Mouse (Mus musculus): ENCODE data around the gene Olfr922. TPM values are rescaled to one million over a fixed set of nuclear protein-coding genes. Genes with fewer than 3 reads are reported as not detected.

The Olfr922 gene
- polyA plus RNA-seq (2016; fragmentation: Nextera tagmentation; extraction: Ambion mirVana) = not detected in 2 replicates

GRCm38 (mm10) chr9:38814314-38814713 is at the start of gene Olfr922:
Olfr922 (plus strand) TSS chr9:38814614.
- Histone ChIP-seq H3K27ac (no peak within 1 kb of the TSS), H3K36me3 (no peaks in the 10 kb centered on the region), H3K27me3 (ENCODE audit: insufficient read depth, poor library complexity, severe bottlenecking) (no peaks in the 10 kb centered on the region), H3K9me3 (no peaks in the 10 kb centered on the region), H3K4me3 (no peak within 1 kb of the TSS), H3K4me1 (no peaks in the 10 kb centered on the region)
- 68% methylated on average over 2 of the region's 2 CpGs for WGBS
- no peak for DNase-seq (ENCODE audit: low spot score)

GRCm38 (mm10) chr9:38772768-38773167 is 41.6 kb upstream of the Olfr922 start, which contains the start of gene Olfr921:
Olfr921 (plus strand) TSS chr9:38773068.
- no peak within 1 kb of the TSS for H3K27ac ChIP-seq

GRCm38 (mm10) chr9:38792689-38793088 is 21.7 kb upstream of the Olfr922 start:
- Histone ChIP-seq H3K9me3 (no peaks in the 10 kb centered on the region), H3K4me3 (no peak overlapping the region), H3K27ac (no peak overlapping the region), H3K4me1 (no peaks in the 10 kb centered on the region), H3K36me3 (no peaks in the 10 kb centered on the region), H3K27me3 (ENCODE audit: insufficient read depth, poor library complexity, severe bottlenecking) (no peaks in the 10 kb centered on the region)
- DNase-seq (ENCODE audit: low spot score) = no peak
- WGBS = 82% methylated on average over 2 of the region's 2 CpGs

More at GRCm38 (mm10) chr9:38772768-38773167, 41.6 kb upstream of the Olfr922 start, which contains the start of gene Olfr921:
- Histone ChIP-seq H3K9me3 (no peaks in the 10 kb centered on the region), H3K4me3 (no peak within 1 kb of the TSS), H3K4me1 (no peaks in the 10 kb centered on the region), H3K27me3 (ENCODE audit: insufficient read depth, poor library complexity, severe bottlenecking) (no peaks in the 10 kb centered on the region), H3K36me3 (no peaks in the 10 kb centered on the region)
- no peak for DNase-seq (ENCODE audit: low spot score)

GRCm38 (mm10) chr9:38805696-38806095 is 8.7 kb upstream of the Olfr922 start:
- DNase-seq (ENCODE audit: low spot score) = no peak
- Histone ChIP-seq H3K4me3 (no peak overlapping the region), H3K4me1 (no peaks in the 10 kb centered on the region), H3K9me3 (no peaks in the 10 kb centered on the region), H3K27ac (no peak overlapping the region), H3K36me3 (no peaks in the 10 kb centered on the region), H3K27me3 (ENCODE audit: insufficient read depth, poor library complexity, severe bottlenecking) (no peaks in the 10 kb centered on the region)

- H3K4me1 ChIP-seq = no peaks in the 10 kb centered on the region
- no peak overlapping the region for H3K4me3 ChIP-seq
- no peaks in the 10 kb centered on the region for H3K27me3 ChIP-seq (ENCODE audit: insufficient read depth, poor library complexity, severe bottlenecking)
- WGBS = 83% methylated on average over 1 of the region's 1 CpGs
- H3K27ac ChIP-seq = no peak overlapping the region
- H3K36me3 ChIP-seq = no peaks in the 10 kb centered on the region
- H3K9me3 ChIP-seq = no peaks in the 10 kb centered on the region
- DNase-seq (ENCODE audit: low spot score) = no peak
These were observed 1.1 kb downstream of the Olfr922 start for GRCm38 (mm10) chr9:38815458-38815986.

GRCm38 (mm10) chr9:38826245-38826644 is 11.8 kb downstream of the Olfr922 start, which contains the start of gene Olfr923:
Olfr923 (plus strand) TSS chr9:38826545.
- Histone ChIP-seq H3K9me3 (no peaks in the 10 kb centered on the region), H3K4me1 (no peaks in the 10 kb centered on the region), H3K27me3 (ENCODE audit: insufficient read depth, poor library complexity, severe bottlenecking) (no peaks in the 10 kb centered on the region), H3K4me3 (no peak within 1 kb of the TSS), H3K36me3 (no peaks in the 10 kb centered on the region), H3K27ac (no peak within 1 kb of the TSS)
- no peak for DNase-seq (ENCODE audit: low spot score)
- 81% methylated on average over 1 of the region's 1 CpGs for WGBS

GRCm38 (mm10) chr9:38833027-38833426 is 18.6 kb downstream of the Olfr922 start:
- no peaks in the 10 kb centered on the region for H3K36me3 ChIP-seq
- H3K27me3 ChIP-seq (ENCODE audit: insufficient read depth, poor library complexity, severe bottlenecking) = no peaks in the 10 kb centered on the region
- 24% methylated on average over 2 of the region's 2 CpGs for WGBS
- peak; percentile 72 for DNase-seq (ENCODE audit: low spot score)
- no peaks in the 10 kb centered on the region for H3K9me3 ChIP-seq
- H3K4me1 ChIP-seq = no peaks in the 10 kb centered on the region
- no peak overlapping the region for H3K4me3 ChIP-seq
- H3K27ac ChIP-seq = no peak overlapping the region

- no peak within 1 kb of the TSS for H3K4me3 ChIP-seq
- H3K27me3 ChIP-seq (ENCODE audit: insufficient read depth, poor library complexity, severe bottlenecking) = no peaks in the 10 kb centered on the region
- WGBS = 83% methylated on average over 1 of the region's 1 CpGs
- DNase-seq (ENCODE audit: low spot score) = no peak
- H3K4me1 ChIP-seq = no peaks in the 10 kb centered on the region
- no peak within 1 kb of the TSS for H3K27ac ChIP-seq
- H3K9me3 ChIP-seq = no peaks in the 10 kb centered on the region
- no peaks in the 10 kb centered on the region for H3K36me3 ChIP-seq
These were observed 29.7 kb downstream of the Olfr922 start, which contains the start of gene Olfr924 for GRCm38 (mm10) chr9:38844149-38844548. Olfr924 (plus strand) TSS chr9:38844449.

GRCm38 (mm10) chr9:38854760-38855159 is 40.3 kb downstream of the Olfr922 start, which contains the start of gene Olfr26:
Olfr26 (plus strand) TSS chr9:38855060.
- no peak for DNase-seq (ENCODE audit: low spot score)
- Histone ChIP-seq H3K4me3 (no peak within 1 kb of the TSS), H3K27ac (no peak within 1 kb of the TSS), H3K27me3 (ENCODE audit: insufficient read depth, poor library complexity, severe bottlenecking) (no peaks in the 10 kb centered on the region), H3K9me3 (no peaks in the 10 kb centered on the region), H3K36me3 (no peaks in the 10 kb centered on the region), H3K4me1 (no peaks in the 10 kb centered on the region)

Other genes starting within 250 kb of the Olfr922 start
- gene Olfr912, start 234.4 kb upstream of the Olfr922 start, polyA plus RNA-seq (2016; fragmentation: Nextera tagmentation; extraction: Ambion mirVana) = not detected in 2 replicates
- not detected in 2 replicates for gene Olfr913, start 221.9 kb upstream of the Olfr922 start, polyA plus RNA-seq (2016; fragmentation: Nextera tagmentation; extraction: Ambion mirVana)
- gene Olfr914, start 209.5 kb upstream of the Olfr922 start, polyA plus RNA-seq (2016; fragmentation: Nextera tagmentation; extraction: Ambion mirVana) = not detected in 2 replicates
- not detected in 2 replicates for gene Olfr916, start 154.7 kb upstream of the Olfr922 start, polyA plus RNA-seq (2016; fragmentation: Nextera tagmentation; extraction: Ambion mirVana)
- not detected in 2 replicates for gene Olfr917, start 148.8 kb upstream of the Olfr922 start, polyA plus RNA-seq (2016; fragmentation: Nextera tagmentation; extraction: Ambion mirVana)
- not detected in 2 replicates for gene Olfr918, start 140.0 kb upstream of the Olfr922 start, polyA plus RNA-seq (2016; fragmentation: Nextera tagmentation; extraction: Ambion mirVana)
- not detected in 2 replicates for gene Olfr919, start 110.9 kb upstream of the Olfr922 start, polyA plus RNA-seq (2016; fragmentation: Nextera tagmentation; extraction: Ambion mirVana)
- gene Vwa5a, start 96.3 kb upstream of the Olfr922 start, polyA plus RNA-seq (2016; fragmentation: Nextera tagmentation; extraction: Ambion mirVana) = 10.2 and 16.5 TPM in 2 replicates
- 0.03 TPM in 1 of 2 replicates, not detected in the other for gene Olfr920, start 62.3 kb upstream of the Olfr922 start, polyA plus RNA-seq (2016; fragmentation: Nextera tagmentation; extraction: Ambion mirVana)
- not detected in 2 replicates for gene Olfr921, start 41.5 kb upstream of the Olfr922 start, polyA plus RNA-seq (2016; fragmentation: Nextera tagmentation; extraction: Ambion mirVana)
- gene Olfr923, start 11.9 kb downstream of the Olfr922 start, polyA plus RNA-seq (2016; fragmentation: Nextera tagmentation; extraction: Ambion mirVana) = not detected in 2 replicates
- not detected in 2 replicates for gene Olfr924, start 29.8 kb downstream of the Olfr922 start, polyA plus RNA-seq (2016; fragmentation: Nextera tagmentation; extraction: Ambion mirVana)
- gene Olfr26, start 40.4 kb downstream of the Olfr922 start, polyA plus RNA-seq (2016; fragmentation: Nextera tagmentation; extraction: Ambion mirVana) = not detected in 2 replicates
- not detected in 2 replicates for gene Olfr926, start 62.5 kb downstream of the Olfr922 start, polyA plus RNA-seq (2016; fragmentation: Nextera tagmentation; extraction: Ambion mirVana)
- gene Olfr930, start 115.2 kb downstream of the Olfr922 start, polyA plus RNA-seq (2016; fragmentation: Nextera tagmentation; extraction: Ambion mirVana) = not detected in 2 replicates
- gene Olfr933, start 157.7 kb downstream of the Olfr922 start, polyA plus RNA-seq (2016; fragmentation: Nextera tagmentation; extraction: Ambion mirVana) = not detected in 2 replicates
- gene Olfr934, start 173.7 kb downstream of the Olfr922 start, polyA plus RNA-seq (2016; fragmentation: Nextera tagmentation; extraction: Ambion mirVana) = not detected in 2 replicates
- not detected in 2 replicates for gene Olfr935, start 185.1 kb downstream of the Olfr922 start, polyA plus RNA-seq (2016; fragmentation: Nextera tagmentation; extraction: Ambion mirVana)
- gene Olfr146, start 208.8 kb downstream of the Olfr922 start, polyA plus RNA-seq (2016; fragmentation: Nextera tagmentation; extraction: Ambion mirVana) = not detected in 2 replicates

Measured in heart, embryonic 10.5 days (tissue).